Mouse (Mus musculus): ENCODE data around the gene Ifng. TPM values are rescaled to one million over a fixed set of nuclear protein-coding genes. Genes with fewer than 3 reads are reported as not detected.

The Ifng gene
- polyA plus RNA-seq, 1 experiment from 2014 or later: not detected

DNA sequence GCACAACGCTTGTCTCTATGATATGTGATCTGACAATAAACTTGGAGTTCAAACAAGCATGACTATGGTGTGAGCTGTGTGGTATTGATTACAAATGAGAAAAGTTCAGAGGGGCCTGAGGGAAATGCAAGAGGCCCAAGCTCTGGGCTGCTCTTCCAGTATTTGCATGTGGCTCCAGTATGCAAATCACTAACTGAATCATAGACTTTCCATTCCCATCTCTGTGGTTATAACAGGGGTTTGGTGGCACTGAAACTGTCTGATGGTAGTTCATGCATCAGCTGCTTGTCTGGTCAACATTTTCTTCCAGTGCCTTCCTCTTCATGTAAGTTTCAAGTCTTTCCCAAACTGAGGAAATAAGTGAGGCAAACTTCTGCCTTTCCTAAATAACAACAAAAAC is 54.5 kb downstream of the Ifng start:
- Histone ChIP-seq H3K27me3 (no peaks in the 10 kb centered on the region), H3K4me2 (no peak overlapping the region), H3K4me3 (no peak overlapping the region), H3K36me3 (no peaks in the 10 kb centered on the region), H3K4me1 (replicated peaks) (no peaks in the 10 kb centered on the region), H3K9me3 (no peaks in the 10 kb centered on the region), H3K27ac (replicated peaks) (no peak overlapping the region), H3K9ac (no peak overlapping the region)
- 71% methylated on average over 1 of the region's 1 CpGs for whole genome bisulfite sequencing
- no peak for ATAC-seq (ENCODE audit: low FRiP score, low read depth)

Other genes with a start within 250 kb of the Ifng start
- 0.26 and 0.29 TPM in 2 replicates for gene Il22, start 236.1 kb upstream of the Ifng start, polyA plus RNA-seq (2015; fragmentation: Nextera tagmentation; extraction: Ambion mirVana)
- 0.16 and 0.31 TPM in 2 replicates for gene Gm32717, start 200.3 kb upstream of the Ifng start, polyA plus RNA-seq (2015; fragmentation: Nextera tagmentation; extraction: Ambion mirVana)
- gene Gm32802, start 182.4 kb upstream of the Ifng start, polyA plus RNA-seq (2015; fragmentation: Nextera tagmentation; extraction: Ambion mirVana): 0.16 and 0.31 TPM in 2 replicates
- 0.41 and 1.1 TPM in 2 replicates for gene Iltifb, start 146.0 kb upstream of the Ifng start, polyA plus RNA-seq (2015; fragmentation: Nextera tagmentation; extraction: Ambion mirVana)
- gene Gm9040, start 114.1 kb upstream of the Ifng start, polyA plus RNA-seq (2015; fragmentation: Nextera tagmentation; extraction: Ambion mirVana): not detected in 2 replicates
- gene Gm9044, start 108.6 kb upstream of the Ifng start, polyA plus RNA-seq (2015; fragmentation: Nextera tagmentation; extraction: Ambion mirVana): not detected in 2 replicates
- not detected in 2 replicates for gene Gm9045, start 103.2 kb upstream of the Ifng start, polyA plus RNA-seq (2015; fragmentation: Nextera tagmentation; extraction: Ambion mirVana)
- not detected in 2 replicates for gene Gm9046, start 97.8 kb upstream of the Ifng start, polyA plus RNA-seq (2015; fragmentation: Nextera tagmentation; extraction: Ambion mirVana)
- gene Gm9048, start 92.4 kb upstream of the Ifng start, polyA plus RNA-seq (2015; fragmentation: Nextera tagmentation; extraction: Ambion mirVana): not detected in 2 replicates
- not detected in 2 replicates for gene Gm9049, start 86.9 kb upstream of the Ifng start, polyA plus RNA-seq (2015; fragmentation: Nextera tagmentation; extraction: Ambion mirVana)

Measured in hindbrain, embryonic 15.5 days (tissue).